Mouse (Mus musculus) testis, postnatal 14 days (tissue): Measurements from ENCODE around the gene 2410131K14Rik.

Experiments
- DNase-seq: peaks from one replicate; pipeline ENCODE4 v3.0.0; 2021; ENCODE audit warnings: low spot score

2410131K14Rik gene

GRCm38 (mm10) chr5:118261181-118261580 lies 16.2 kb downstream of the 2410131K14Rik start:
- DNase-seq = no peak

GRCm38 (mm10) chr5:118262418-118262817 lies 17.4 kb downstream of the 2410131K14Rik start:
- DNase-seq = no peak

- DNase-seq = no peak
Measured at GRCm38 (mm10) chr5:118264279-118264678, 19.3 kb downstream of the 2410131K14Rik start.

- DNase-seq = no peak
Measured at GRCm38 (mm10) chr5:118265366-118265765, 20.3 kb downstream of the 2410131K14Rik start.

GRCm38 (mm10) chr5:118266309-118266708 lies 21.3 kb downstream of the 2410131K14Rik start:
- no peak for DNase-seq

GRCm38 (mm10) chr5:118268987-118269386 lies 24.0 kb downstream of the 2410131K14Rik start:
- peak; percentile 73 for DNase-seq

GRCm38 (mm10) chr5:118271449-118272110 lies 26.6 kb downstream of the 2410131K14Rik start:
- DNase-seq = no peak

GRCm38 (mm10) chr5:118273446-118273845 lies 28.4 kb downstream of the 2410131K14Rik start:
- no peak for DNase-seq

- DNase-seq = no peak
Measured at GRCm38 (mm10) chr5:118274546-118274945, 29.5 kb downstream of the 2410131K14Rik start.

- DNase-seq = no peak
Measured at GRCm38 (mm10) chr5:118276281-118276680, 31.3 kb downstream of the 2410131K14Rik start.

GRCm38 (mm10) chr5:118276711-118277110 lies 31.7 kb downstream of the 2410131K14Rik start:
- no peak for DNase-seq

- no peak for DNase-seq
Measured at GRCm38 (mm10) chr5:118277741-118278495, 32.9 kb downstream of the 2410131K14Rik start.

- no peak for DNase-seq
Measured at GRCm38 (mm10) chr5:118291453-118291852, 46.4 kb downstream of the 2410131K14Rik start.

GRCm38 (mm10) chr5:118292476-118292875 lies 47.4 kb downstream of the 2410131K14Rik start:
- DNase-seq = no peak

- peak; percentile 87 for DNase-seq
Measured at GRCm38 (mm10) chr5:118294086-118294864, 49.2 kb downstream of the 2410131K14Rik start.

- no peak for DNase-seq
Measured at GRCm38 (mm10) chr5:118294865-118295258, 49.8 kb downstream of the 2410131K14Rik start.

- DNase-seq = peak; percentile 52
Measured at GRCm38 (mm10) chr5:118297338-118297746, 52.3 kb downstream of the 2410131K14Rik start.

- no peak for DNase-seq
Measured at GRCm38 (mm10) chr5:118299720-118300400, 54.8 kb downstream of the 2410131K14Rik start.

GRCm38 (mm10) chr5:118302466-118303155 lies 57.6 kb downstream of the 2410131K14Rik start:
- DNase-seq = no peak

GRCm38 (mm10) chr5:118304970-118305618 lies 60.1 kb downstream of the 2410131K14Rik start:
- DNase-seq = no peak

- DNase-seq = no peak
Measured at GRCm38 (mm10) chr5:118310389-118310788, 65.4 kb downstream of the 2410131K14Rik start.
